Mouse (Mus musculus): ENCODE data around the gene Josd1. TPM values are rescaled to one million over a fixed set of nuclear protein-coding genes. Genes with fewer than 3 reads are reported as not detected.

Gene Josd1
- polyA plus RNA-seq, 1 experiment from 2014 or later, result 15.3 TPM

- 0 out of 2 replicates have a peak, but pooled peaks have one; percentile 28 for ATAC-seq (ENCODE audit: insufficient number of reproducible peaks, insufficient read depth, low FRiP score, low read depth)
- H3K4me1 ChIP-seq (ENCODE audit: control insufficient read depth, insufficient read depth, low read length), result no peaks in the 10 kb centered on the region; the same call in 1 of the 2 replicates
These were observed 10.0 kb upstream of the Josd1 start for GRCm38 (mm10) chr15:79697558-79698187.

GRCm38 (mm10) chr15:79697011-79697410 lies 9.3 kb upstream of the Josd1 start:
- no peaks in the 10 kb centered on the region for H3K9me3 ChIP-seq (ENCODE audit: control insufficient read depth, low read depth, low read length)
- 89% methylated on average over 6 of the region's 6 CpGs for WGBS

More at GRCm38 (mm10) chr15:79697558-79698187, 10.0 kb upstream of the Josd1 start:
- Histone ChIP-seq H3K4me2 (replicated peaks; ENCODE audit: low read depth, low read length) (no peak overlapping the region), H3K27me3 (ENCODE audit: control insufficient read depth, insufficient read depth, low read length) (no peaks in the 10 kb centered on the region), H3K4me3 (ENCODE audit: low read depth, low read length) (no peak overlapping the region), H3K36me3 (ENCODE audit: control insufficient read depth, insufficient read depth, low read length) (peaks cover 4% of the 10 kb centered on the region; the same call in 1 of the 2 replicates), H3K9me3 (ENCODE audit: control insufficient read depth, low read depth, low read length) (no peaks in the 10 kb centered on the region), H3K27ac (ENCODE audit: low read length) (no peak overlapping the region), H3K9ac (replicated peaks; ENCODE audit: low read depth, low read length) (no peak overlapping the region)
- 72% methylated on average over 9 of the region's 9 CpGs for WGBS

GRCm38 (mm10) chr15:79696508-79696907 lies 8.8 kb upstream of the Josd1 start:
- no peak for ATAC-seq (ENCODE audit: insufficient number of reproducible peaks, insufficient read depth, low FRiP score, low read depth)

More at GRCm38 (mm10) chr15:79697011-79697410, 9.3 kb upstream of the Josd1 start:
- no peak overlapping the region for H3K9ac ChIP-seq (replicated peaks; ENCODE audit: low read depth, low read length)
- H3K27ac ChIP-seq (ENCODE audit: low read length), result no peak overlapping the region
- H3K4me3 ChIP-seq (ENCODE audit: low read depth, low read length), result no peak overlapping the region
- no peaks in the 10 kb centered on the region for H3K27me3 ChIP-seq (ENCODE audit: control insufficient read depth, insufficient read depth, low read length)
- ATAC-seq (ENCODE audit: insufficient number of reproducible peaks, insufficient read depth, low FRiP score, low read depth), result no peak
- peaks cover 4% of the 10 kb centered on the region; the same call in 1 of the 2 replicates for H3K36me3 ChIP-seq (ENCODE audit: control insufficient read depth, insufficient read depth, low read length)
- no peak overlapping the region for H3K4me2 ChIP-seq (replicated peaks; ENCODE audit: low read depth, low read length)
- peaks cover 7% of the 10 kb centered on the region; the same call in 1 of the 2 replicates for H3K4me1 ChIP-seq (ENCODE audit: control insufficient read depth, insufficient read depth, low read length)

GRCm38 (mm10) chr15:79695516-79695915 lies 7.8 kb upstream of the Josd1 start:
- no peak for ATAC-seq (ENCODE audit: insufficient number of reproducible peaks, insufficient read depth, low FRiP score, low read depth)
- no peaks in the 10 kb centered on the region for H3K27me3 ChIP-seq (ENCODE audit: control insufficient read depth, insufficient read depth, low read length)
- no peak overlapping the region for H3K4me3 ChIP-seq (ENCODE audit: low read depth, low read length)
- peaks cover 4% of the 10 kb centered on the region; the same call in 1 of the 2 replicates for H3K36me3 ChIP-seq (ENCODE audit: control insufficient read depth, insufficient read depth, low read length)
- no peak overlapping the region for H3K4me2 ChIP-seq (replicated peaks; ENCODE audit: low read depth, low read length)
- peaks cover 14% of the 10 kb centered on the region; the same call in 1 of the 2 replicates for H3K4me1 ChIP-seq (ENCODE audit: control insufficient read depth, insufficient read depth, low read length)
- H3K9ac ChIP-seq (replicated peaks; ENCODE audit: low read depth, low read length), result no peak overlapping the region
- no peaks in the 10 kb centered on the region for H3K9me3 ChIP-seq (ENCODE audit: control insufficient read depth, low read depth, low read length)
- H3K27ac ChIP-seq (ENCODE audit: low read length), result no peak overlapping the region
- WGBS, result 32% methylated on average over 3 of the region's 3 CpGs

More at GRCm38 (mm10) chr15:79696508-79696907, 8.8 kb upstream of the Josd1 start:
- H3K4me1 ChIP-seq (ENCODE audit: control insufficient read depth, insufficient read depth, low read length), result peaks cover 12% of the 10 kb centered on the region; the same call in 1 of the 2 replicates
- H3K9me3 ChIP-seq (ENCODE audit: control insufficient read depth, low read depth, low read length), result no peaks in the 10 kb centered on the region
- H3K36me3 ChIP-seq (ENCODE audit: control insufficient read depth, insufficient read depth, low read length), result peaks cover 4% of the 10 kb centered on the region; the same call in 1 of the 2 replicates
- no peak overlapping the region for H3K9ac ChIP-seq (replicated peaks; ENCODE audit: low read depth, low read length)
- no peaks in the 10 kb centered on the region for H3K27me3 ChIP-seq (ENCODE audit: control insufficient read depth, insufficient read depth, low read length)
- 91% methylated on average over 2 of the region's 2 CpGs for WGBS
- H3K4me3 ChIP-seq (ENCODE audit: low read depth, low read length), result no peak overlapping the region
- no peak overlapping the region for H3K27ac ChIP-seq (ENCODE audit: low read length)
- no peak overlapping the region for H3K4me2 ChIP-seq (replicated peaks; ENCODE audit: low read depth, low read length)

GRCm38 (mm10) chr15:79694512-79694911 lies 6.8 kb upstream of the Josd1 start:
- no peak for ATAC-seq (ENCODE audit: insufficient number of reproducible peaks, insufficient read depth, low FRiP score, low read depth)
- 88% methylated on average over 4 of the region's 4 CpGs for WGBS
- H3K36me3 ChIP-seq (ENCODE audit: control insufficient read depth, insufficient read depth, low read length), result peaks cover 4% of the 10 kb centered on the region; the same call in 1 of the 2 replicates
- H3K9me3 ChIP-seq (ENCODE audit: control insufficient read depth, low read depth, low read length), result no peaks in the 10 kb centered on the region
- no peak overlapping the region for H3K27ac ChIP-seq (ENCODE audit: low read length)
- no peak overlapping the region for H3K9ac ChIP-seq (replicated peaks; ENCODE audit: low read depth, low read length)
- H3K4me1 ChIP-seq (ENCODE audit: control insufficient read depth, insufficient read depth, low read length), result peaks cover 18% of the 10 kb centered on the region; the same call in 1 of the 2 replicates
- H3K27me3 ChIP-seq (ENCODE audit: control insufficient read depth, insufficient read depth, low read length), result no peaks in the 10 kb centered on the region
- no peak overlapping the region for H3K4me2 ChIP-seq (replicated peaks; ENCODE audit: low read depth, low read length)
- no peak overlapping the region for H3K4me3 ChIP-seq (ENCODE audit: low read depth, low read length)

GRCm38 (mm10) chr15:79693740-79694139 lies 6.0 kb upstream of the Josd1 start:
- Histone ChIP-seq H3K4me1 (ENCODE audit: control insufficient read depth, insufficient read depth, low read length) (peaks cover 18% of the 10 kb centered on the region; the same call in 1 of the 2 replicates), H3K4me3 (ENCODE audit: low read depth, low read length) (no peak overlapping the region), H3K9me3 (ENCODE audit: control insufficient read depth, low read depth, low read length) (no peaks in the 10 kb centered on the region), H3K36me3 (ENCODE audit: control insufficient read depth, insufficient read depth, low read length) (peaks cover 4% of the 10 kb centered on the region; the same call in 1 of the 2 replicates), H3K27me3 (ENCODE audit: control insufficient read depth, insufficient read depth, low read length) (no peaks in the 10 kb centered on the region), H3K27ac (ENCODE audit: low read length) (no peak overlapping the region), H3K4me2 (replicated peaks; ENCODE audit: low read depth, low read length) (0 out of 2 replicates have a peak overlapping the region, but pooled peaks have one; percentile 5), H3K9ac (replicated peaks; ENCODE audit: low read depth, low read length) (no peak overlapping the region)
- WGBS, result 75% methylated on average over 11 of the region's 11 CpGs
- no peak for ATAC-seq (ENCODE audit: insufficient number of reproducible peaks, insufficient read depth, low FRiP score, low read depth)

- H3K9me3 ChIP-seq (ENCODE audit: control insufficient read depth, low read depth, low read length), result no peaks in the 10 kb centered on the region
- no peak overlapping the region for H3K9ac ChIP-seq (replicated peaks; ENCODE audit: low read depth, low read length)
- H3K4me1 ChIP-seq (ENCODE audit: control insufficient read depth, insufficient read depth, low read length), result peaks cover 24% of the 10 kb centered on the region
- 84% methylated on average over 5 of the region's 5 CpGs for WGBS
- no peaks in the 10 kb centered on the region for H3K27me3 ChIP-seq (ENCODE audit: control insufficient read depth, insufficient read depth, low read length)
- peaks cover 4% of the 10 kb centered on the region; the same call in 1 of the 2 replicates for H3K36me3 ChIP-seq (ENCODE audit: control insufficient read depth, insufficient read depth, low read length)
- H3K27ac ChIP-seq (ENCODE audit: low read length), result no peak overlapping the region
- peak overlapping the region; percentile 98; the same call in 1 of the 2 replicates for H3K4me2 ChIP-seq (replicated peaks; ENCODE audit: low read depth, low read length)
- ATAC-seq (ENCODE audit: insufficient number of reproducible peaks, insufficient read depth, low FRiP score, low read depth), result no peak
- H3K4me3 ChIP-seq (ENCODE audit: low read depth, low read length), result no peak overlapping the region
These were observed 4.6 kb upstream of the Josd1 start for GRCm38 (mm10) chr15:79692334-79692733.

GRCm38 (mm10) chr15:79691023-79691508 lies 3.3 kb upstream of the Josd1 start:
- Histone ChIP-seq H3K4me2 (replicated peaks; ENCODE audit: low read depth, low read length) (peak overlapping the region; percentile 98), H3K36me3 (ENCODE audit: control insufficient read depth, insufficient read depth, low read length) (no peaks in the 10 kb centered on the region; the same call in 1 of the 2 replicates), H3K9me3 (ENCODE audit: control insufficient read depth, low read depth, low read length) (no peaks in the 10 kb centered on the region), H3K4me1 (ENCODE audit: control insufficient read depth, insufficient read depth, low read length) (peaks cover 28% of the 10 kb centered on the region), H3K27me3 (ENCODE audit: control insufficient read depth, insufficient read depth, low read length) (no peaks in the 10 kb centered on the region), H3K27ac (ENCODE audit: low read length) (peak overlapping the region; percentile 72; the same call in 1 of the 2 replicates), H3K4me3 (ENCODE audit: low read depth, low read length) (peak overlapping the region; percentile 87), H3K9ac (replicated peaks; ENCODE audit: low read depth, low read length) (peak overlapping the region; percentile 89)
- WGBS, result 0% methylated on average over 47 of the region's 53 CpGs
- no peak; the same call in 1 of the 2 replicates for ATAC-seq (ENCODE audit: insufficient number of reproducible peaks, insufficient read depth, low FRiP score, low read depth)
